Mouse (Mus musculus) forebrain, embryonic 12.5 days (tissue): ENCODE data around the gene Gm17555. TPM values are rescaled to one million over a fixed set of nuclear protein-coding genes. Genes with fewer than 3 reads are reported as not detected.
"Not testable (repeated sequence)": the region's sequence is repeated elsewhere in the genome, so short reads cannot be mapped to it uniquely, and the experiment has no call there.

Source experiments
- ATAC-seq: fragments of 200-750 bp; cut with Nextera tagmentation; 2 replicates; pipeline ENCODE4 v1.8.0; 2017; ENCODE audit warnings: moderate TSS enrichment; ENCODE audit not compliant: low FRiP score
- H3K27ac ChIP-seq: fragments of 300-500 bp; sonication (generic); 2 replicates; pipeline ENCODE4 v1.5.1; 2016; ENCODE audit warnings: mild to moderate bottlenecking
- H3K27me3 ChIP-seq: fragments of 300-500 bp; sonication (generic); 2 replicates; pipeline ENCODE4 v1.6.1; 2016; ENCODE audit warnings: mild to moderate bottlenecking
- H3K36me3 ChIP-seq: fragments of 300-500 bp; sonication (generic); replicated peaks from 2 replicates; pipeline ENCODE4 v1.6.1; 2016; ENCODE audit warnings: mild to moderate bottlenecking
- H3K4me1 ChIP-seq: fragments of 300-500 bp; sonication (generic); 2 replicates; pipeline ENCODE4 v1.6.1; 2016
- H3K4me2 ChIP-seq: fragments of 300-500 bp; sonication (generic); 2 replicates; pipeline ENCODE4 v1.6.1; 2016; ENCODE audit warnings: mild to moderate bottlenecking, moderate library complexity
- H3K4me3 ChIP-seq: fragments of 300-500 bp; sonication (generic); replicated peaks from 2 replicates; pipeline ENCODE4 v1.5.1; 2016; ENCODE audit warnings: mild to moderate bottlenecking
- H3K9ac ChIP-seq: fragments of 300-500 bp; sonication (generic); 2 replicates; pipeline ENCODE4 v1.6.1; 2016; ENCODE audit warnings: mild to moderate bottlenecking
- H3K9me3 ChIP-seq: fragments of 300-500 bp; sonication (generic); 2 replicates; pipeline ENCODE4 v1.6.1; 2016
- WGBS: fragments of 180-500 bp; shearing (Covaris S2); methylation state at CpG from one replicate; pipeline ENCODE4 v1.1.7; 2016; 5-methylcytosine and 5-hydroxymethylcytosine counted together
- polyA plus RNA-seq: library from polyadenylated mRNA; unstranded; fragments of >200 nt; fragmentation: Nextera tagmentation; extraction: Ambion mirVana; gene quantifications from 2 replicates; pipeline ENCODE4 v1.2.1, GENCODE M21; 2016

Gene Gm17555
- not detected in 2 replicates for polyA plus RNA-seq

DNA sequence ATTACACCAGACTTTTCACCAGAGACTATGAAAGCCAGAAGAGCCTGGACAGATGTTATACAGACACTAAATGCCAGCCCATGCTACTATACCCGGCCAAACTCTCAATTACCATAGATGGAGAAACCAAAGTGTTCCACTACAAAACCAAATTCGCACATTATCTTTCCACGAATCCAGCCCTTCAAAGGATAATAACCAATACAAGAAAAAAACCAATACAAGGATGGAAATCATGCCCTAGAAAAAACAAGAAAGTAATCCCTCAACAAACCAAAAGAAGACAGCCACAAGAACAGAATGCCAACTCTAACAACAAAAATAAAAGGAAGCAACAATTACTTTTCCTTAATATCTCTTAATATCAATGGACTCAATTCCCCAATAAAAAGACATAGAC, at the start of gene Gm17555:
Gm17555 (plus strand) TSS at position 301 of the 400 bp plus-strand sequence.
- H3K9ac ChIP-seq, H3K4me3 ChIP-seq, ATAC-seq, H3K4me2 ChIP-seq, H3K9me3 ChIP-seq, H3K27me3 ChIP-seq, H3K36me3 ChIP-seq, H3K4me1 ChIP-seq, H3K27ac ChIP-seq: not testable (repeated sequence)
- 88% methylated on average over 3 of the region's 3 CpGs for WGBS

DNA sequence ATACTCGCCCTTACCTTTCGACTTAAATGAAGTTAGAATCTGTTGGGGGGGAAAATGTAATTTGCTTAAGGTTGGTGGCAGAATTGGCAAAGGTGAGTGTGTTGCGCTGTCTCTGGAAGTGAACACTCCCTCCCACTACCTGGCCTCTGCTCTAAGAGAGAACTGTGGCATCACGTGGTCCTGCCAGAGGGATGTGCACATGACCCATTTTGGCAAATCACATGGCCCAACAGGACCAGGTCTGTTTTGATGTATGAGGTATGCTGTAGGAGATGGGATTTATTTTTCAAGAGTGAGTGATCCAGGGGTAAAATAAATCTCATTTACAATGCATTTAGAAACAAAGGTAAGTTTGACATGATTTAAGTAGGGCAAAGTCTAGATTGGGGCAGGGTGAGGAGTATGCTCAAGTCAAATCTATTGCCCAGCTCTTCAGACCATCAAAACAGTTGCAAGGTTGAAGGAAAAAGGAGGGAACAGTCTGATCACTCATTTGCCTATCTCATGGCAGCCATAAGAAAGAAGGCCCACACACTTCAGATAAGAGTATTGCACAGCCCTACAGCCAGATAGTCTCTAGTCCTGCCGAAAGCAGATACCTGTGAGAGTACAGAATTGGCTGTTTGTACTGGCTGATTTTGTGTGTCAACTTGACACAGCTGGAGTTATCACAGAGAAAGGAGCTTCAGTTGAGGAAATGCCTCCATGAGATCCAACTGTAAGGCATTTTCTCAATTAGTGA, 49.5 kb upstream of the Gm17555 start:
- 92% methylated on average over 5 of the region's 5 CpGs for WGBS
- no peak overlapping the region for H3K27ac ChIP-seq
- no peaks in the 10 kb centered on the region for H3K9me3 ChIP-seq
- no peaks in the 10 kb centered on the region for H3K4me1 ChIP-seq
- no peaks in the 10 kb centered on the region for H3K27me3 ChIP-seq
- H3K9ac ChIP-seq, result no peak overlapping the region
- peaks cover 18% of the 10 kb centered on the region for H3K36me3 ChIP-seq
- H3K4me2 ChIP-seq, result no peak overlapping the region
- no peak overlapping the region for H3K4me3 ChIP-seq
- no peak for ATAC-seq

DNA sequence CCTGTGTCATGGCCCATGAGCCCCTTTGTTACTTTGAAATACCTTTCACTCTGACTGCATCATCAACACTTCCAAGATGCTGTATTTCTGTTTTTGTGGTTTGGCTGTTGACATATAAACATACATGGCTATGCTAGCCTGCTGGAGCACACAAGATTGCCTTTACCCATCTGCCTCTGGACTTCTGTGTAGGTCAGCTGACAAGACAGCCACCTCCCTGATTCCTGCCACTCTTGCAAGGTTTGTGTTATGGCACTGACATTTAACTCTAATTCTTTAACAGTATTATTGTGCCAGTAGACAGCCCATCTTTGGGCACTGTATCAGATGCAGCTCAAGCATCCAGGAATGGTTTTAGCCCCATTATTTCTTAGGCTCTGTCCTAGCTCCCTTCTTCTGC, 48.6 kb upstream of the Gm17555 start:
- Histone ChIP-seq H3K9ac (no peak overlapping the region), H3K36me3 (peaks cover 18% of the 10 kb centered on the region), H3K4me3 (no peak overlapping the region), H3K9me3 (no peaks in the 10 kb centered on the region), H3K27ac (no peak overlapping the region), H3K4me2 (no peak overlapping the region), H3K4me1 (no peaks in the 10 kb centered on the region), H3K27me3 (no peaks in the 10 kb centered on the region)
- ATAC-seq, result no peak

DNA sequence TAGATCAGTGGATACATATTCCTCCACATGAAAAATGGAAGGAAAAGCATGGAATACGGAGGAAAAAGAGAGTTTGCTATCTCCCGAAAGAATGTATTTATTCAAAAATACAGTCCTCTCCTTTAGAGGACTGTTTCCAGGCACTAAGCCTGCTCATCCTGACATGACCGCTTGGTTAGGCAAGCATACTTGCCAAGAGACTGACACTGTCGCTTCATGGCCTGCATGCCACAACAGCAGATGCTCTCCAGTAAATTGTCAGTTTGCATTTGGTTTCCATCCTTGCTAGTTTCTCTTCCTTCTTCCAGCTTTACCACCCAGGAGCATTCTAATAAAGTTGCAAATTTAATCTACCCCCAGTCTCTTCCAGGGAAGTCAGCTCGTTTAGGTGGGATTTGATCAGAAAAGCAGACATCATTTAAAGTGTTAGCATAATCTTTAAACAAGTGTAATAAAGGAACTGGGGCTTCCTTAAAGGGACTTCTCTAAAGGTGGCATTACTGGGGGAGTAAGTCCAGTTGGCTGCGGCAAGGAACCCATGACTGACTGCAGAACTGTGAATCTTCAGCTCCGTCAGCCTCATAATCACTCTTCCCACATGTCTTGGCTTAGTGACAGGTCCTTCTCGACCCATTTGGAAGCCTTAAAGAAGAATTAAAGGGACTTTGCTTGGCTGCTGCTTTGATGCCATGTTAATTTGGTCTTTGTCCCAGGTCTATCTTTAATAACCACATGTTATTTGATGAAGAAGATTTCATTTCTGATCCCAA, 47.9 kb upstream of the Gm17555 start:
- no peak for ATAC-seq
- Histone ChIP-seq H3K4me1 (no peaks in the 10 kb centered on the region), H3K4me3 (no peak overlapping the region), H3K9me3 (no peaks in the 10 kb centered on the region), H3K9ac (no peak overlapping the region), H3K27ac (no peak overlapping the region), H3K27me3 (no peaks in the 10 kb centered on the region), H3K36me3 (peaks cover 11% of the 10 kb centered on the region; the same call in 1 of the 2 replicates), H3K4me2 (no peak overlapping the region)
- WGBS, result 91% methylated on average over 8 of the region's 8 CpGs

DNA sequence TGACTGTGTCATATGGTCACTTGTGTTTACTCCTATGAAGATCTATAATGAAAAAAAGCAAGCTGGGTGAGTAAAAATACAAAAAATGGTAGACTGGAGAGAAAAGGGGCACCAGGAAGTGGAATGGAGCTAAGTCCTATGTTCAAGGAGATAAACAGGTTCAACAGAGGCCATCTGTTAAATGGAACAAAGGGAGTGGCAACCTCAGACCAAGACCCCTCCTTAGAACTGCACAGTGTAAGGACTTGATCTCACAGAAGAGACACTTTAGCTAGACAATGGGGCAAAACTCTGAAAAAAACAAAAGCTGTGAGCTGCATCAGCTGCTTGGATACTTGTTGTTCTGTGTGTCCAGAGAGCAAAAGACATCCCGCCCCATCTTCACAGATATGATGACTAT, 43.5 kb upstream of the Gm17555 start:
- Histone ChIP-seq H3K4me3 (no peak overlapping the region), H3K9me3 (no peaks in the 10 kb centered on the region), H3K27me3 (no peaks in the 10 kb centered on the region), H3K9ac (no peak overlapping the region), H3K4me1 (no peaks in the 10 kb centered on the region), H3K36me3 (peaks cover 4% of the 10 kb centered on the region; the same call in 1 of the 2 replicates), H3K27ac (no peak overlapping the region), H3K4me2 (no peak overlapping the region)
- ATAC-seq, result no peak
- 92% methylated on average over 1 of the region's 1 CpGs for WGBS

DNA sequence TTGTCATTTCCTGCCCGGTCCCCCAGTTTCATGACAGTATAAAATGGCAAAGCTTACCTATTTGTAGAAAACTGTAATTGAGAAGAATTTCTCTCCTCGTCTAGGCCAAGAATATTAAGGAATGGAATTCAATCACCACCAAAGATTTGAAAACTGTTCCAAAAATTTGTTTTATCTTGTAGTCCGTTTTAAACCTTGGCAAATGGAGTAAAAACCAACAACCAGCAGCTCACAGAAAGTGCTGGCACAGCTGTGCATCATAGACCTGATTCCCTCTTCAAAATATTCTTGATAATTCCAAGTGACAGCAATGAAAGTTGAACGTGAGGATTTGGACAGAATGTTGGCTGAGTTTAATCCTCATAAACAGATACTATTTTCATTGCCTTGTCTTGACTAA, 23.6 kb upstream of the Gm17555 start:
- Histone ChIP-seq H3K27ac (no peak overlapping the region), H3K4me1 (no peaks in the 10 kb centered on the region), H3K9me3 (no peaks in the 10 kb centered on the region), H3K36me3 (no peaks in the 10 kb centered on the region), H3K4me2 (no peak overlapping the region), H3K27me3 (no peaks in the 10 kb centered on the region), H3K4me3 (no peak overlapping the region), H3K9ac (no peak overlapping the region)
- WGBS, result 86% methylated on average over 4 of the region's 4 CpGs
- no peak for ATAC-seq

DNA sequence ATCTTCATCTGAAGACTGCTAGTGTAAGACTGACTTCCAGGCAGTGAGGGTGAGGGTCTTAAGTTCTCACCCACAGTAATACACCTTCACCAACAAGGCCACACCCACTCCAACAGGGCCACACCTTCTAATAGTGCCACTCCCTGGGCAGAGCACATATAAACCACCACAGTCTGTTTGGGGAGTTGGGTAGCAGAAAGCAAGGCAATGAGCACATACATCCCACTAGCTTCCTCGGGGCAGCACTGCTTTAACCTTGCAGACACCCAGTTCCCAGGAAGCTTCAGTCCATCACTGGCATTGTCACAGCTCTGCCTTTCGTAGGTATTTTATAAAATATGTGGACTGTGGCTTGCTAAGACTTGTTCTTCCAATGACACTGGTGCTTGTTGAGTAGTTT, 22.8 kb upstream of the Gm17555 start:
- ATAC-seq, result no peak
- Histone ChIP-seq H3K36me3 (no peaks in the 10 kb centered on the region), H3K4me1 (no peaks in the 10 kb centered on the region), H3K27me3 (no peaks in the 10 kb centered on the region), H3K4me3 (no peak overlapping the region), H3K9ac (no peak overlapping the region), H3K27ac (no peak overlapping the region), H3K9me3 (no peaks in the 10 kb centered on the region), H3K4me2 (no peak overlapping the region)
- WGBS, result 78% methylated on average over 2 of the region's 2 CpGs

DNA sequence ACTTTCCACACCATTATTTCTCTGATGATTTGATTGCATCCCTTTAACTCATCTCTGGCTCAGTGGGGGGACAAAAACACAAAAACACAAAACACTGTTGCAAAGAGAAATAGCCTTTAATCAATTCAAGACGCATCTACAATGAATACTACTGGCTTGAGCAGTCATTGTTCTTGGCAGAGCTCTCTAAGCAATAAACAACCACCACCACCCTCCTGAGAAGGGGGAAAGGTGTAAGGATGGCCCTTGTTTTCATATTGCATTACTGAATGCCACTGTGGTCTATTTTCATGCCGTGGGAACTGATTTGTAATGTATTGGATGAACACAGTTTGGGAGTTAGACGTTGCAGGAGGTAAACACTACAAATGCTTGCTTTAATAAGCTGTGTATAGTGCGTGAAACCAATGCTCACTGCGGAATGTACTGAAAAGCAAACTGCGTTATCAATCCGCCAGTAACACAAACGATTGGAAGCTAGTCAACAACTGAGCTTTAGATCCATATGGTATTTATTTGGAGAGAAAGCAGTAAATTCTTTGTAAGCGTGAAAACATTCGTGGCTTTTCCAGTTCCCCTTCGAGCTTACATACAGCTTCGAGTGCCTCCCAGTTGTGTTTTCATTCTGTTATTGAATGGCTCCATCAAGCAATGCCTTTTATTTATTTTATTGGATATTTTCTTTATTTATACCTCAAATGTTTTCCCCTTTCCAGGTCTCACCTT, 19.1 kb upstream of the Gm17555 start:
- no peak overlapping the region for H3K4me2 ChIP-seq
- H3K9ac ChIP-seq, result no peak overlapping the region
- no peak overlapping the region for H3K4me3 ChIP-seq
- WGBS, result 78% methylated on average over 12 of the region's 12 CpGs
- H3K4me1 ChIP-seq, result no peaks in the 10 kb centered on the region
- ATAC-seq, result no peak
- no peaks in the 10 kb centered on the region for H3K27me3 ChIP-seq
- no peak overlapping the region for H3K27ac ChIP-seq
- no peaks in the 10 kb centered on the region for H3K9me3 ChIP-seq
- no peaks in the 10 kb centered on the region for H3K36me3 ChIP-seq

DNA sequence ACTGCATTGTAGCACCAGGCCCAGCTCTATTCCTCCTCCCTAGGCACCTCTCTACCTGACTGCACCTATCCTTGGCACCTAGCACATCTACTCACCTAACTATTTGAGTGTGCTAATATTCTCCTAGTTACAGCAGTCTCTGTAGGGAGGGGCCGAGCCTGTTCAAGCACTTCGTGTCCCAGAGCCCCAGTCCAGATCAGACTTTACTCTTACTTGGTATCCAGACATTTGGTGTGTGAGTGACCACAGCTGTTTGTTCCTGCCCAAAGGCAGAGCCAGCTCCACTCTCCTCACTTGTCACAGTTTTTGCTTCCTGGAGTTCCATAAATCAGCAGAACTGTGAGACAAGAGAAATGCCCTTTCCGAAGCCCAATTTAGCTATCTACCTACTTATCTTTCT, 15.9 kb upstream of the Gm17555 start:
- H3K36me3 ChIP-seq, result no peaks in the 10 kb centered on the region
- no peaks in the 10 kb centered on the region for H3K27me3 ChIP-seq
- WGBS, result 96% methylated on average over 3 of the region's 3 CpGs
- H3K9ac ChIP-seq, result no peak overlapping the region
- H3K4me1 ChIP-seq, result no peaks in the 10 kb centered on the region
- H3K4me2 ChIP-seq, result no peak overlapping the region
- no peak overlapping the region for H3K4me3 ChIP-seq
- no peaks in the 10 kb centered on the region for H3K9me3 ChIP-seq
- ATAC-seq, result no peak
- no peak overlapping the region for H3K27ac ChIP-seq

DNA sequence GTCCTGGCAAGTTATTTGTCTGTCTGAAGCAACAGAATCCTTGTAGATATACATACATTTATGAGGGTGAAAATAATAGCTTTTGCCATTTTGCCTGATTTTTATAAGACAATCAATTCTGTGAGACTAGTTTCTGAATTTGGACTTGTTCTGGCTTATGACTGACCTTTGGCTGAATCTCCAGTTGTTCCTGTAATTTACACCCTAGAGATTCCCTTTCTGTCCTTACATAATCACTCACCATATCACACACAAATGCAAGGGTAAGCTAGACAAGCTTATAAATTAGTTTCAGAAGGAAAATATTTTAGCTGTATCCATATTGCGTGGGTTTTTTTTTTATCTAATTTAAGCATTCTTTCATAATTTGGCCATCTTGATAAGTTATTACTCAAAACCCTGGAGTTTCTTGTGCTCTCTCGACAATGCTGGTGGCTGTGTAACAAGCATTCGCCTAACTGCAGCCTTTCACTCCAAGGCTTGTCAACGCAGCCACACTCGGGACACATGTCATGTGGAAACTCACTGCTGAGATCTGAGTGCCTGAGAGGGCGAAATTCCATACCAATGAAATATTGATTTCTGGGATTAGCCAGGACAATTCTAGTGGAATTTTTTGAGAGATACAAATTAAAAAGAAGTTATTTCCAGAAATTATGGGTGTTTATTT, 3.8 kb upstream of the Gm17555 start:
- no peak overlapping the region for H3K4me2 ChIP-seq
- no peak for ATAC-seq
- H3K27ac ChIP-seq, result no peak overlapping the region
- no peaks in the 10 kb centered on the region for H3K9me3 ChIP-seq
- H3K4me3 ChIP-seq, result no peak overlapping the region
- no peaks in the 10 kb centered on the region for H3K27me3 ChIP-seq
- no peaks in the 10 kb centered on the region for H3K36me3 ChIP-seq
- WGBS, result 86% methylated on average over 6 of the region's 6 CpGs
- no peaks in the 10 kb centered on the region for H3K4me1 ChIP-seq
- no peak overlapping the region for H3K9ac ChIP-seq

DNA sequence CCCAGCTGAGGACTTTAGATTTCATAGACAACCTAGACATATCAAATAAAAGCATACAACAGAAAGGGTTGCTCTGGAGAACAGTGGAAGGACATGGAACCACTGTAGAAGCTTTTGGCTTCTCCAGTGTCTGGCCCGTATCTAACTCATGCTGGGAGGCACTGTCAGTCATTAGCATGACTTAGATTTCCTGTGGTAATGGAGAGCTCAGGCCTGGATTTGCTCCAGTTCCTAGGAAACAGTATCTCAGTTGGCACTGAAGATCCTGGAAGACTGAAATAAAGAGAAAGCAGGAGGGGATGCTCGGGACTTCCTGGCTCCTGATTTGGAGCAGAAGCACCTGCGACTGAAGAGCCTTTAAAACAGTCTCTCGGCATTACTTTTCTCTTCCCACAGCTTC, 12.7 kb downstream of the Gm17555 start:
- Histone ChIP-seq H3K27ac (no peak overlapping the region), H3K9me3 (no peaks in the 10 kb centered on the region), H3K4me1 (no peaks in the 10 kb centered on the region), H3K27me3 (no peaks in the 10 kb centered on the region), H3K9ac (no peak overlapping the region), H3K4me3 (no peak overlapping the region), H3K36me3 (no peaks in the 10 kb centered on the region), H3K4me2 (no peak overlapping the region)
- no peak for ATAC-seq
- WGBS, result 80% methylated on average over 4 of the region's 4 CpGs

DNA sequence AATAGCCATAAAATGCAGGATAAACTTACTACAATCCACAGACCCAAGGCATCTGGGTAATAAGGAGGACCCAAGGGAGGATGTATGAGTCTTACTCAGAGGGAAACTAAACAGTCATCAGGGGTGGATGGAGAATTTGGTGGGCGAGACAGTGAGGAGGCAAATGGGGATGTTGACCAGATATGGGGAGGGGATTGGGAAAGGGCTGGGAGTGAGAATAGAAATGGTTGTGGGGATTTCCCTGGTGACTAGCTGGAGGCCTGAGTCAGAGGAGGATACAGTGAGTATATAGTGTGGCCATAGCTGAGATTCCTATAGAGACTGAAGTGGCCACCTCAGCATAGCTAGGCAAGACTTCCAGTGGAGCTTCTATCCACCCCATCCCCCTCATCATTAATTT, 16.8 kb downstream of the Gm17555 start:
- no peaks in the 10 kb centered on the region for H3K36me3 ChIP-seq
- H3K4me3 ChIP-seq, result no peak overlapping the region
- H3K27me3 ChIP-seq, result no peaks in the 10 kb centered on the region
- no peak overlapping the region for H3K9ac ChIP-seq
- no peaks in the 10 kb centered on the region for H3K4me1 ChIP-seq
- no peak overlapping the region for H3K4me2 ChIP-seq
- 87% methylated on average over 1 of the region's 1 CpGs for WGBS
- no peak overlapping the region for H3K27ac ChIP-seq
- ATAC-seq, result no peak
- H3K9me3 ChIP-seq, result no peaks in the 10 kb centered on the region
